Mouse (Mus musculus) MEL (cell line): ENCODE data around the gene Gm21885.

Source experiments
- BHLHE40 ChIP-seq: IDR thresholded peaks from 2 replicates; pipeline ENCODE4 v1.6.1; 2012; ENCODE audit warnings: low read depth, mild to moderate bottlenecking, inconsistent platforms, low read length, improper control_type of control experiment, borderline replicate concordance
- CTCF ChIP-seq, 3 experiments: IDR thresholded peaks in 2 of 3; conservative IDR thresholded peaks in 1 of 3; 2 replicates each; pipeline ENCODE4 v1.5.1; 2011 to 2012; ENCODE audit warnings: low read length in 3 of 3, low read depth in 2 of 3, mild to moderate bottlenecking in 2 of 3, improper control_type of control experiment in 1 of 3, inconsistent platforms in 1 of 3, mixed read lengths in 1 of 3, moderate library complexity in 1 of 3; ENCODE audit not compliant: control insufficient read depth in 1 of 3, insufficient read depth in 1 of 3, poor library complexity in 1 of 3, severe bottlenecking in 1 of 3
- E2F4 ChIP-seq: IDR thresholded peaks from 2 replicates; pipeline ENCODE4 v1.6.1; 2011; ENCODE audit warnings: low read depth, low read length, improper control_type of control experiment, borderline replicate concordance
- EP300 ChIP-seq, 2 experiments: IDR thresholded peaks; 2 replicates each; pipeline ENCODE4 v1.6.1; 2011; ENCODE audit warnings: improper control_type of control experiment in 2 of 2, low read length in 2 of 2, low read depth in 1 of 2, mild to moderate bottlenecking in 1 of 2
- GATA1 ChIP-seq: IDR thresholded peaks from 2 replicates; pipeline ENCODE4 v1.6.1; 2011; ENCODE audit warnings: low read depth, low read length, improper control_type of control experiment
- HCFC1 ChIP-seq: IDR thresholded peaks from 2 replicates; pipeline ENCODE4 v1.6.1; 2012; ENCODE audit warnings: low read depth, mild to moderate bottlenecking, inconsistent platforms, low read length, improper control_type of control experiment, moderate library complexity
- MAFK ChIP-seq: IDR thresholded peaks from 2 replicates; pipeline ENCODE4 v1.6.1; 2011; ENCODE audit warnings: low read depth, mild to moderate bottlenecking, low read length, improper control_type of control experiment, borderline replicate concordance
- MAX ChIP-seq: IDR thresholded peaks from 2 replicates; pipeline ENCODE4 v1.6.1; 2011; ENCODE audit warnings: low read length, improper control_type of control experiment
- MXI1 ChIP-seq: IDR thresholded peaks from 2 replicates; pipeline ENCODE4 v1.6.1; 2011; ENCODE audit warnings: mild to moderate bottlenecking, low read depth, low read length, improper control_type of control experiment
- POLR2A ChIP-seq, 2 experiments: IDR thresholded peaks; 2 replicates each; pipeline ENCODE4 v1.6.1; 2011 to 2012; ENCODE audit warnings: low read length in 2 of 2, mild to moderate bottlenecking in 2 of 2, control low read depth in 1 of 2, improper control_type of control experiment in 1 of 2, low read depth in 1 of 2, moderate library complexity in 1 of 2; ENCODE audit not compliant: control insufficient read depth in 1 of 2, insufficient read depth in 1 of 2, poor library complexity in 1 of 2
- SMC3 ChIP-seq: IDR thresholded peaks from 2 replicates; pipeline ENCODE4 v1.6.1; 2011; ENCODE audit warnings: low read depth, low read length, improper control_type of control experiment
- TCF12 ChIP-seq: IDR thresholded peaks from 2 replicates; pipeline ENCODE4 v1.6.1; 2014; ENCODE audit warnings: low read depth, mild to moderate bottlenecking, inconsistent platforms, low read length, improper control_type of control experiment, moderate library complexity
- ZC3H11A ChIP-seq: IDR thresholded peaks from 2 replicates; pipeline ENCODE4 v1.6.1; 2012; ENCODE audit warnings: low read depth, mild to moderate bottlenecking, inconsistent platforms, low read length, improper control_type of control experiment

- TF ChIP-seq CTCF (IDR thresholded peaks at IDR 0.05 in 2 of 3, conservative IDR thresholded peaks at IDR 0.05 in 1 of 3; ENCODE audit: control insufficient read depth in 1 of 3, insufficient read depth in 1 of 3, low read depth in 2 of 3, low read length in 3 of 3, poor library complexity in 1 of 3, severe bottlenecking in 1 of 3) (no peak), HCFC1 (no peak), GATA1 (no peak), EP300 (IDR thresholded peaks at IDR 0.05; ENCODE audit: low read depth in 1 of 2, low read length in 2 of 2) (no peak), MAFK (no peak), POLR2A (IDR thresholded peaks at IDR 0.05; ENCODE audit: control insufficient read depth in 1 of 2, insufficient read depth in 1 of 2, low read depth in 1 of 2, low read length in 2 of 2, poor library complexity in 1 of 2) (no peak), MXI1 (no peak), BHLHE40 (no peak), ZC3H11A (no peak), E2F4 (no peak), SMC3 (no peak), MAX (no peak), TCF12 (no peak)
These were observed 46.8 kb upstream of the Gm21885 start for GRCm38 (mm10) chr11:94234857-94235256.
